Mouse (Mus musculus): ENCODE measurements around the gene Atp5c1.

Atp5c1 gene

DNA sequence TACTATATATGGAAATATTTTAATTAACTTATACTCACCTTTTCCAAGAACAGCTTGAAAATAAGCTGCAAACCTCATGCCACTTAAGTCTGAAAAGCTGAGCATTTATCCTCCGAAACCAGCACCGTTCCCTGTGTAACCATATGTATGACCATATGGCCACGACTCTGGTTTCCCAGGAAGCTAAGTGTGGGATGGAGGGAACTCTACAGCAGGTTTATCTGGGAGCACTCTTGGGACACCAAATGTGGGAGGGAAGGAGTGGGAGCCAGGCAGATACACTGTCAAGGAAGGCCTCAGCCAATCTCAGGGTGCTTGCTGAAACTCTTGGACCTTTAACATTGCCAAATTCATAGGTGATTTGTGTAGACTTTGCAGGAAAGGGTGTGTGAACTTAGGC, 29.4 kb downstream of the Atp5c1 start:
- DNase-seq (ENCODE audit: low spot score in 2 of 2): no peak

DNA sequence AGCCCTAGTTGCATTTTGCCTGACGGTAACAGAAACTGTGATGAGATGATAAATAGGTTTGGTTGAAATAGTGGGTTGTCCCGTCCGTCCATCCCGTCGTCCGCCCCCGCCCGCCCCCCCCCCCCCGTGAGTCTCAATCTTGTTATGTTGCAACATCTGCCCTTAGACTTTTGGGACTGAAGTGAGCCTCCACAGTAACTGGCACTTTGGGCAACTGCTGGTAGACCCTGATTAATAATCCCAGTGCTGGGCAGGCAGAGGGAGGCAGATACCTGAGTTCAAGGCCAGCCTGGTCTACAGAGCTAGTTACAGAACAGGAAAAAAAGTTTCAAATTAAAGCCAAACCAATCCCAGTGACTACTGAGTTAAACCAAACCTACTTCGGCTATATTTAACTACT, 30.9 kb downstream of the Atp5c1 start:
- DNase-seq (ENCODE audit: low spot score in 2 of 2): no peak

DNA sequence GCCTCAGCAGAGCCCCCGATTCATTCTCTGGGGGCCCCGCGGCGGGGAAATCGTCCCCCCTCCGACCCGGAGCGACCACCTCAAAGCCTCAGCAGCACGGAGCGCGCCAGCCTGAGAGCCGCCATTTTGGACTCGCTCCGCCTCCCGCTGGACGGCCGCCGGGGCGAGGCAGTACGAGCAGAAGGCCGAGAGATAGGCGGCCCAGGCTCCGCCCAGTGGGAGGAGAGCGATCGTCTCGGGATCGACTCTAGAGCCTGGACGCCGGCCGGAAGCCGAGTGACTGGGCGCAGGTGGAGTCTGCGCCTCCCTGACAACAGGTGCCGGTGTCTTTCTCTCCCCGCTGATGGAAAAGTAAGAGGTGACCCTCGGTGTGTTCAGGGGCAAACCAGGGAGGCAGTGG, 31.8 kb downstream of the Atp5c1 start, which contains the start of gene Taf3:
Gene Taf3 (minus strand): TSS at position 136 of the 400 bp plus-strand sequence.
- DNase-seq (ENCODE audit: low spot score in 2 of 2): peak; percentile 93 to 96

GRCm38 (mm10) chr2:10047758-10048436, 32.4 kb downstream of the Atp5c1 start:
- DNase-seq (ENCODE audit: low spot score in 2 of 2): peak; percentile 35 to 76

DNA sequence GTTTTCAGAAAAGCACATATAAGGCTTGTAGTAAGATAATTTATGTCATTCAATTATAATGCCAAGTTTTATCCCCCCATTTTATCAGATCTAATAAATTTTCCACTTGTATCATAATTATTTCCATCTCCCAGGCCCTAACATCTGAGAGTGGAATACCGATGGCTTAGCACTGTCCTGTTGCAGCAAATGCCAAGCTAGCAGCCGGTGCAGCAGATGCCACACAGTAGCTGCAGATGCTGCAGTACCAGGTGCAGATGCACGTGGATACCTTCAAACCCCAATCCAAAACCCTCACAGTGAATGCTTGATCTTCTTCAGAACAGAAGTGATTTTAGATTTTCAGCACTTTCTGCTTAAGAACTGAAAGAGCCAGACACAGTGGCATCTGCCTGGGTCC, 45.3 kb downstream of the Atp5c1 start:
- no peak for DNase-seq (ENCODE audit: low spot score in 2 of 2)

DNA sequence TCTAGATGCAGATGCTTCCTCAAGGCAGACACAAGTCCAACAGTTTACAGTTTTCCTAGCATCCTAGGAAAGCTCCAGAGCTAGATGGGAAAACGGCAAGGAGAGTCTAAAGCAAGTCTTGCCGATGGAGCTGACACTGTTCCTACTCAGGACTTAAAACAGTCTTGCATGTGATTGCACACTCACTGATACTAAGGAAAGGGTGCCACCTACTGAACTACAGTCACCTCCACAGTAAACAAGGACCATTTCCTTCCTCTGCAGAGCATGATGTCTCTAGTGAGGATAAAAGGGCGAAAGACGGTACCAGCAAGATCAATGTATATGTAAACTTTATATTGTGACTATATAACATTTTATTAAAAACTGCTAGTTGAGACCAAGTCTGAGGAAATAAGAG, 46.6 kb downstream of the Atp5c1 start:
- DNase-seq (ENCODE audit: low spot score in 2 of 2): no peak

DNA sequence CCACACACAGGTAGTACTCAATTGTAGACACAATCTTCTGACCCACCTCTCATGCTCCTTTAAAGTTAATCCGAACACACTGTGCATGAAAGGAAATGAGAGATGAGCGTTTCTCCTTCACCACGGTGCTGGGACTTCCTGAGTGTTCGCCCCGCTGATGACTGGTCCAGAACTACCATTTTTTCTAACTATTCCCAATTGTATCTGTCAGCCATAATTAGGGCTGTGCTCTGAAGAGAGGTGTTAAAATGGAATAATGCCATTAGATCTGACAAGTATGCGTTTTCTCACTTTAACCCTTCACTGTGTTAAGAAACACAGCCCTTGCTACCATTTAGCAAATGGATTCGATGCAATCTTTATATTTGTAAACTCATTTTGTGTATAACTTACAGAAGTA, 50.6 kb downstream of the Atp5c1 start:
- no peak for DNase-seq (ENCODE audit: low spot score in 2 of 2)

DNA sequence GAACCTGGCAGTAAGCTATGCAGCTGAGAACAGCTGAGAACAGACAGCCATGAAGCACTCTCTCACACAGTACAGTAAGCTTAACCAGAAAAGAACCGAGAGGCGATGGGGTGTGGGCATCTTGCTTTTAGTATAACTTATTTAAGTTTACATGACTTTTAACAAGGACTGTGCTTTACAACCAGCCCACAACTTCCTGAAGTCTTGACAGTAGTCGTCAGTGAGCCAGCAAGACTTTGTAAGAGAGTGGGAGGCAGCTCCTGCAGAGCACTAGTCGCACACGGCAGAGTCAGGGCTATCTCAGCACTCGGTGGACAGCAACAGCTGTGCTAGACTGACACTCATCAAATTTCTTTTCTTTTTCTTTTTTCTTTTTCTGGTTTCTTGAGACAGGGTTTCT, 56.0 kb downstream of the Atp5c1 start:
- no peak for DNase-seq (ENCODE audit: low spot score in 2 of 2)

DNA sequence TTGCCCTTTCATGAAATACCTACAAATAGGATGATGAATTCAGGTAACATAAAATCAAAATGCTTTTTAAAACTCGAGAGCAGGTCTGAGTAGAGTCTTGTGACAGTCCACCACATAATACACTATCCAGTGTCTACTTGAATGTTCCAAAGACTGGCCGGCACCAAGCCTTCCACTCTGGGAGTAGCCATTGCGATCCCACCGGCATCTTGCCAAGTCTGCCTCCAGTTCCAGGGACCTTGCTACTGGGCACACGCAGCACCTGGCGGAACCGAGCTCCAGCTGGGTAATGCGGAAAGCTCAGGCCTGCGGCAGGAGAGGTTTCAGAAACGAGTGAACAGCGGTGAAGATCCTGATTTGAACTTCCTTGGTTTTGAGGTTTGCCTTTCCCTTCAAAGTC, 59.0 kb downstream of the Atp5c1 start:
- no peak for DNase-seq (ENCODE audit: low spot score in 2 of 2)

DNA sequence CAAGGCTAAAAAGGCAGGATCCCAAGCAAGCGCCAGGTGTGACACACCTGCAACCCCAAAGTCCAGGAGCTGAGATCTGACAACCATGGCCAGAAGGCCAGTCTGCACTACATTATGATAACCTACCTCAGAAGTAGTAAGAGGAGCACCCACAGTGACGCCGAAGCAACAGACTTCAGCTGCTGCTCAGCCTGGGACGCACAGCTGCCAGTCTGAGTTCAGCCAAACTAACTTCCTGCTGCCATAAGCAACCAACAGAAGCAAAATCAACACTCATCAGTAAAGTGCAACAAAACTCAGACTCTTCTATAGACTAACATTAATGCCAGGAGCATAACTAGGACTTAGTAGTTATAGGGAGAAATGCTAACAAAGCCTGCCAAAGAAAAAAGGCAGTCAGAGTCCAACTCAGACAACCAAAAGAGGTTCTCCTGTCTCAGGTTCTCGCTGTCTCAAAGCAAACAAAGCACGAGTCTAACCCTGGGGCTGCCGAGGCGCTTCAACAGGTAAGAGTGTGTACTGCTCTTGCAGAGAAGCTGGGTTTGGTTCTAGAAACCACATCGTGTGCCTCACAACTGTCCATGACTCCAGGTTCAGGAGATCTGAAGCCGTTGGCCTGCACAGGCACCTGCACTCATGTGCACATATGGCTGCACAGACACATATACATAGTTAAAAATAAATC, 65.2 kb downstream of the Atp5c1 start:
- DNase-seq (ENCODE audit: low spot score in 2 of 2): no peak

- no peak for DNase-seq (ENCODE audit: low spot score in 2 of 2)
These were observed 69.9 kb downstream of the Atp5c1 start for GRCm38 (mm10) chr2:10010263-10010909.

GRCm38 (mm10) chr2:10009671-10010254, 70.5 kb downstream of the Atp5c1 start:
- no peak for DNase-seq (ENCODE audit: low spot score in 2 of 2)

DNA sequence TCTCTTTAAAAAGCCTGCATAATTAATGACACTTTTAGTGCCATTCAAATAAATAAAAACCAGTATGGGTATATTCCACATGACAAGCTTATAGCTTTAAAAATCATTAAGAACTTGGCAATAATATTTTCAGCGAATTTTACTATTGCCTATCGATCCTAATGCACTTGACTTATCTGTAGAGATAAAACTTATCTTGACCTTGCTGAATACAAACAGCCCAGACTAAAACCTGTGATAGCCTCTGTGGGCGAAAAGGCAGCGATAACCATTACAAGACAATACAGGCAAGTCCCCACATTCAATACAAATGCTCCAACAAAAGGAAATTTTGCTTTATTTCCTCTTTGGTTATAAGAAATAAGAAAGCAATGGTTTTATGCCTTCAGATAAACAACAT, 71.7 kb downstream of the Atp5c1 start:
- DNase-seq (ENCODE audit: low spot score in 2 of 2): no peak
